Mouse (Mus musculus) brown adipose tissue, adult 24 weeks (tissue): ENCODE measurements around the gene Slc38a9. TPM values are rescaled to one million over a fixed set of nuclear protein-coding genes. Genes with fewer than 3 reads are reported as not detected.
"Not testable (repeated sequence)": the region's sequence is repeated elsewhere in the genome, so short reads cannot be mapped to it uniquely, and the experiment has no call there.

Experiments
- H3K27ac ChIP-seq: fragments of 200-500 bp; replicated peaks from 2 replicates; pipeline ENCODE4 v1.5.1; 2012; ENCODE audit warnings: low read depth, mild to moderate bottlenecking, low read length
- H3K4me1 ChIP-seq: fragments of 200-500 bp; 2 replicates; pipeline ENCODE4 v1.6.1; 2012; ENCODE audit warnings: low read length, mixed read lengths; ENCODE audit not compliant: control insufficient read depth, insufficient read depth, insufficient read length
- H3K4me3 ChIP-seq: fragments of 200-500 bp; 2 replicates; pipeline ENCODE4 v1.5.1; 2012; ENCODE audit warnings: low read depth, mild to moderate bottlenecking, low read length, moderate library complexity; ENCODE audit not compliant: insufficient read depth
- polyA plus RNA-seq: library from polyadenylated mRNA; stranded (reverse); fragments of >200 nt; gene quantifications from 2 replicates; pipeline ENCODE4 v1.2.4, GENCODE M21; 2012; ENCODE audit not compliant: missing spikeins, insufficient read depth, insufficient read length

The Slc38a9 gene
- polyA plus RNA-seq, 1 experiment, result 6.3 TPM

DNA sequence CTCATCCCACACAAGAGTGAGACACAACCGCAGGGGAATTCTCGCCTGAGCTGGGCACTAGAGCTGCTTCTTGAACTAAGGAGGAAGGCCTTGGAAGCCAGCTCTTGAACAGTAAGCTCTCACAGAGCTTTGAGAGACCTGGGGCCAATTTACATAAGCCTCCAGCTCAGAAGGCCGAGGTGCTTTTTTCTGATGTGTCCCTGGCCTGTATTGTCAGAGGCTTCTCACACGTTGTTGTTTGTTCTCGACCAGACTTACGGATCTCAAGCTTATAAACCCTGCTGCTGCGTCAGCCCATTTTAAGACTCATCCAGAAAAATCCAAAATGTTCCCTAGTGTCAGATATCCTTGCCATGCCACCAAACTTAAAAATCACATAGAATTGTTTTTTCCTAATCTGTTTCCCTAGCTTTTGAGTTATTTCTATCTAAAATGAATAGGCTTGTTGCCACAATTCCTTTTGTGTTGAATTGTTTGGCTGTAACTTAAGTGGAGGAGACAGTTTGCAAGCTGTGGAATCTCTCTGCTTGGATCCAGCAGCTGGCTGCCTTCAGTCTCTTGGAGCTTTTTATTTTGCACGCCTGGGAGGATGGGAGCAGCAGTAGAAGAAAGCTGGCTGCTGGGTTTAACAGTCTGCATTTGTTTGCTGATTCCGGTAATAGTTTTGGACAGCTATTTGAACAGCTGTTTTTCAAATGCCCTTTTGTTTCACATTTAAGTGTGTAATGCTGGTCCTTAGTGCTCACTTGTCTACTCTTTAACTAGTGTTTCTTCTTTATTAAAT is 61.6 kb downstream of the Slc38a9 start:
- peak overlapping the region; percentile 47; the same call in 1 of the 2 replicates for H3K27ac ChIP-seq
- H3K4me1 ChIP-seq, result peaks cover 7% of the 10 kb centered on the region
- no peak overlapping the region for H3K4me3 ChIP-seq

DNA sequence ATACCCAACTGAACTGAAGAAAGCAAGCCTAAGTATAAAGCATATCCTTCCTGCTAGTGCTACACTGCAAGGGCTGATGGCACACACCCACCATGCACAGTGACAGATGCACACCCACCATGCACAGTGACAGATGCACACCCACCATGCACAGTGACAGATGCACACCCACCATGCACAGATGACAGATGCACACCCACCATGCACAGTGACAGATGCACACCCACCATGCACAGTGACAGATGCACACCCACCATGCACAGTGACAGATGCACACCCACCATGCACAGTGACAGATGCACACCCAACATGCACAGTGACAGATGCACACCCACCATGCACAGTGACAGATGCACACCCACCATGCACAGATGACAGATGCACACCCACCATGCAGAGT is 63.7 kb downstream of the Slc38a9 start:
- H3K27ac ChIP-seq, H3K4me1 ChIP-seq, H3K4me3 ChIP-seq: not testable (repeated sequence)

DNA sequence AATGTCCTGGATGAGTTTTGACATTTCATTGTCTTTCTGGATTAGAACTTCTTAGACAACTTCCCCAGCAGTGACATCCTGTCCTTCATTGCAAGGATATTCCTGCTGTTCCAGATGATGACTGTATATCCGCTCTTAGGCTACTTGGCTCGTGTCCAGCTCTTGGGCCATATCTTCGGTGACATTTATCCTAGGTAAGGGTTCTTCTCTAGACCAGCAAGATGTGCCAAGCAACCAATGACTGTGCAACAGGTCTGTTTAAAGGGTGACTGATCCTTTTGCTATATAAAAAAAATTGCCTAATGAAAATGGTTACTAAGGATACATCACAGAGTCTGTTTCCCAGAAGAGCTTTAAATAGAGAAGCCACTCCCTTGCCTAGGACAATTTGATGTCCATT is 65.5 kb downstream of the Slc38a9 start:
- Histone ChIP-seq H3K4me3 (no peak overlapping the region), H3K27ac (no peak overlapping the region), H3K4me1 (peaks cover 7% of the 10 kb centered on the region)

DNA sequence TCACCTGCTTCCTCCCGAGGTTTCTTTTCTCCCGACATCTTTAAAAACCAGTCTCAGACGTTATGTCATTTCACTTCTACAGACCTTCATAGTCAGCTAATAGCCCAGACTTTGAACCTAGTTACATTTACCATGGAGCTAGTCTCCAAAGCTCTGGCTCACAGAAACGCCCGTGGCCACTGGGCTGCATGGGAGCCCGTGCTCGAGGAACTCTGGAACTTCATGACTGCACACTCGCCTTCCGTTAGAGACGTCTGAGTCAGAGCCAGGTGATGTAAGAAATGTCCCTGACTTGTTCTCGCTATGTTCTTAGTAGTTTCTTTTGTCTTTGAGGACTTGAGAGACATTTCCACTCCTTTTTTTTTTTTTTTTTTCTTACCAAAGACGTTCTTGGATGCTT is 72.8 kb downstream of the Slc38a9 start:
- no peak overlapping the region for H3K27ac ChIP-seq
- peaks cover 2% of the 10 kb centered on the region for H3K4me1 ChIP-seq
- no peak overlapping the region for H3K4me3 ChIP-seq

DNA sequence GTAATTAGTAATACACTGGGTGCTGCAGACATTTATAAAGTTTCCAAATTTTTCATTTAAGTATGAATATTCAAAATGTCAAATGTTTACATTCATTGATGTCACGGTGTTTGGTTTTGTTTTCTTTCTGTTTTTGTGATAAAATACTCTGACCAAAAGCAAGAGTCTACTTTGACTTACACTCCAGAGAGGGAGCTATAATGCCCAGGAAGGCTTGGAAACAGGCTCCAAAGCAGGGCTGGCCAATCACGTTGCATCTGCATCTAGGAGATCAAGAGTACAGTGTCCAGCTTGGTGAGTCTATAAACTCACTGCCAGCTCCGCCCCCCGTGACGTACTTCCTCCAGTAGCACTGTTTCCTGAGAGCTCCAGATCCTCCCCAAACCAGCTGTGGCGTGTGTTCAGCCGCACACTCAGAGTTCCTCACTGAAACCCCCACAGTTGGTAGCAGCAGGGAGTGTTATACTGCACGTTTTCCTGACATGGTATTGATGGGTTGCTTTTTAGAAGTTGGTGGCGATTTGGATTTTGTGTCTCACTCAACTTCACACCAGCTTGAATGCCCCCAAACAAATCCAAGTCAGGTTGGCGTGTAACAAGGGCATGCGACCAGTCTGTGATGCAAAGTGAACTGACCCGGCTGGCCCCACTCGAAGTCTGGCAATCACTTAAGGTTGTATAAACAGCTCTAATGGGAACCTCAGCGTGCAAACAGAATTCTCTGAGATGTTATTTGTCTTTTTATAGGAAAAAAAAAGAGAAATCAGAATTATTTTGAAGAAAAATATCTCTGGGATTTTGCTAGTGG is 74.6 kb downstream of the Slc38a9 start:
- no peak overlapping the region for H3K27ac ChIP-seq
- H3K4me1 ChIP-seq, result peaks cover 2% of the 10 kb centered on the region
- H3K4me3 ChIP-seq, result no peak overlapping the region

DNA sequence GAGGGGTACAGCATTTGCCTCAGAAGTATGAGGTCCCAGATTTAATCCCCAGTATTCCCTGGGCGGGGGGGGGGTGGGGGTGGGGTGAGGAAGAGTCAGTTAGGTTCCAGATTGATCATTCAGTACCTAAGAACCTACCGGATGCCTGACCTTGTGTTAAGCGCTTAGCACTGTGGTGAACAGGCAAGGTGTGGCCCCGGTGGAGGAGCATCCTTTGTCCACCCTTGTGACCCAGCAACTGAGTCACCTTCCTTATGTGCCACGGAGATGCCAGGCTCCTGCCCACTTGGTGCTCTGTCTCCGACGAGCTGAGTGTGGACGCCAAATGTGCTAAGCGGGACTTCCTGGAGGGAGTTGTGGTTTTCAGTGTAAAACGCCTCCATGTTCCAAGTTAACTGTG is 75.9 kb downstream of the Slc38a9 start:
- Histone ChIP-seq H3K27ac (no peak overlapping the region), H3K4me3 (no peak overlapping the region), H3K4me1 (peaks cover 5% of the 10 kb centered on the region)

DNA sequence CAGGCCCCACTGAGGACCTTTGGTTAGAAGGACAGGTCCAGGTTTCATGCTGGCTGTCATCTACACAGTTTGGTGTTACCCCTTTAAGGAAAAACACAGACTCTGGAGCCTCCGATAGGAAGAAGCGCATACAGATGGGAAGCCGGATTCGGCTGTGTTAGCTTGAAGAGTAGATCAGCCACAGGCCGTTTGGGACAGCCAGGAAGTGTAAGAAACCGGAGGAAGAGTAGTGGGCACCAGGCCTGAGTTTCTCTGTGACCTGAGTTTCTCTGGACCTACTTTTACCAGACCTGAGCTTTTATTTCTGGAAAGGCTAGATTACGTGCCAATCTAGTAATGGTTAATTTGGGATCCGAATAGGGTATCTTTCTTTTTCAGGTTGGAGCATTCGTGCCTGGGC is 76.6 kb downstream of the Slc38a9 start:
- Histone ChIP-seq H3K4me3 (no peak overlapping the region), H3K4me1 (peaks cover 6% of the 10 kb centered on the region), H3K27ac (no peak overlapping the region)

DNA sequence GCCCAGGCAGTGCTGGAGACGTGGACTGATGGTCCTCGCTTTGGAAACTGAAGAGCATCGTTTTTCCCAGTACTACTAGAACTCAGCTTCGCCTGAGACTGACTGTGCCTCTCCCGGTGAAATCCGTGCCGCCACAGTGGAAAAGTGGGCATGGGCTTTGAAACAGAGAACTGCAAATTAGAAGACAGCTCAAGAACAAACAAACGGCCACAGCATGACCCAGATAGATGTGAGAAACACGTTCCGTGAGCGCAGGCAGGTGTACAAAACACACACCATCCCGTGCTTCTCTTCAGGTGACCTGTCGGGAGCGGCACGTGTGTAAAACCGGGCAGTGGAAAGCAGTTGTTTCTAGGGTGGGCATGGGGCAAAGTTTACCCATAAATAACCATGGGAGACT is 77.5 kb downstream of the Slc38a9 start:
- H3K4me1 ChIP-seq, result peaks cover 9% of the 10 kb centered on the region
- no peak overlapping the region for H3K27ac ChIP-seq
- no peak overlapping the region for H3K4me3 ChIP-seq

DNA sequence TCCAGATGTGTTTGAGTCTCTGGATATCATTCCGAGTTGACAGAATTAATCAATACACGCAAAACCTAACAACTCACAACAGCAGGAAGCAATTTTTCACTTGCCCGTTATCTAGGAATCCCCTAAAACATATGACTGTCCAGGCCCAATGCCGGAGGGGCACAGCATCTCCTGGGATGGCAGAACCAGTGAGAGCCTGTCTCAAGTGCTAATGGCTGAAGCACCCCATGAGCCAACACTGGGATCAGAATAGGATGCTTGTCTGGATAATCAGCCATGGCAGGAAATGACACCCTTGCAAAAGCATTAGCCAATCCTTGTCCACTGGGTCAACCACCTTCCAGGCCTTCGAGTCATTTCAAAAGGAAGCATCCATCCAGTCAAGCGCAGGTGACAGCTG is 79.5 kb downstream of the Slc38a9 start:
- peaks cover 11% of the 10 kb centered on the region for H3K4me1 ChIP-seq

DNA sequence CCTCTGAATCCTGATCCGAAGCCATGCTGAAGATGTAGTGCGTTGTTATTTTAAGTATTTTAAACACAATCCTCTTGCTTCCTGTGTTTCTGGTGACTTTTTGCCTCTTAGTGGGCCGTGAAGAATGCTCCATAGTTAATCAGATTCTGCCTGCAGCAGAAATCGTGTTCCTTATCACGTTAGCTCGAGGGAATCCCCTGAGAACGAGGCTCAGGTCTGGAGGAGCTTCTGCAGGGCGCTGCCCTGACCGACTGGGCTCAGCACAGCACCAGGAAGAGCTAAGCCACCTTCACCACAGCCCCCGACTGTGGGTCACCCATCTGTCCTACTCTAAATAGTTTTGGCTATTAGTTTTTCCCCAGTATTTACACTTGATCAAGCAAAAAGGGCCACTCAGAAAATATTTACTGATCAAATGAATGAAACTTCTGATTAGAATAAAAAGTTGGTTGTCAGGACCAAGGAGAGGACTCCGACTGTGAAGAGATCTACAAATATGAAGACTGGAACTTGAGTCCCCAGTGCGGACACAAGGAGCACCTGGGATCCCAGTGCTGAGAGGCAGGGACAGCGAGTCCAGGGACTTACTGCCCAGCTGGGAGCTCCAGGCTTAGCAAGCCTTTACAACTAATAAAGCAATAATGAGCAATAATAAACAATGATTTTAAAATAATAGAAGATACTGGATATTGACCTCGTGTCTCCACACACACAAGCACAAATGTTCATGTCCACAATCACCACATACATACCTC is 81.7 kb downstream of the Slc38a9 start:
- H3K27ac ChIP-seq, result peak overlapping the region; percentile 68
- no peak overlapping the region for H3K4me3 ChIP-seq
- peaks cover 12% of the 10 kb centered on the region for H3K4me1 ChIP-seq

More for the DNA sequence above, 79.5 kb downstream of the Slc38a9 start:
- Histone ChIP-seq H3K4me3 (no peak overlapping the region), H3K27ac (no peak overlapping the region)

DNA sequence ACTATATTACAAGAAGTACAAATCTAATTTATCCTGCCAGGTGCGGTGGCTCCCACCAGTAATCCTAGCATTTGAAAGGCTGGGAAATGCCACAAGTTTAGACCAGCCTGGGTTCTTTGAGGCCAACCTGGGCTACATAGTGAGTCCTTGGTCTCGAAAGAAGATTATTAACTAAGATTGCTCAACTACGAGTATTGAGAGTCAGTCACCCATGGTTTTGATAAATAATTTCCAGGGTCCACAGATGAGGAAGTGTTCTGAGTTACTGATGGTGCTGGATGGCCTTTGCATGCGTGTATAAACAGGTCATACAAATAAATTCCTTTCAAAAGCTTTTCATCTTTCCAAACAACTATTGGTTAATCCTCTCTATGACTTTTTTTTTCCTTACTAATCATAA is 83.1 kb downstream of the Slc38a9 start:
- Histone ChIP-seq H3K4me1 (peaks cover 13% of the 10 kb centered on the region), H3K27ac (peak overlapping the region; percentile 51; the same call in 1 of the 2 replicates), H3K4me3 (no peak overlapping the region)

DNA sequence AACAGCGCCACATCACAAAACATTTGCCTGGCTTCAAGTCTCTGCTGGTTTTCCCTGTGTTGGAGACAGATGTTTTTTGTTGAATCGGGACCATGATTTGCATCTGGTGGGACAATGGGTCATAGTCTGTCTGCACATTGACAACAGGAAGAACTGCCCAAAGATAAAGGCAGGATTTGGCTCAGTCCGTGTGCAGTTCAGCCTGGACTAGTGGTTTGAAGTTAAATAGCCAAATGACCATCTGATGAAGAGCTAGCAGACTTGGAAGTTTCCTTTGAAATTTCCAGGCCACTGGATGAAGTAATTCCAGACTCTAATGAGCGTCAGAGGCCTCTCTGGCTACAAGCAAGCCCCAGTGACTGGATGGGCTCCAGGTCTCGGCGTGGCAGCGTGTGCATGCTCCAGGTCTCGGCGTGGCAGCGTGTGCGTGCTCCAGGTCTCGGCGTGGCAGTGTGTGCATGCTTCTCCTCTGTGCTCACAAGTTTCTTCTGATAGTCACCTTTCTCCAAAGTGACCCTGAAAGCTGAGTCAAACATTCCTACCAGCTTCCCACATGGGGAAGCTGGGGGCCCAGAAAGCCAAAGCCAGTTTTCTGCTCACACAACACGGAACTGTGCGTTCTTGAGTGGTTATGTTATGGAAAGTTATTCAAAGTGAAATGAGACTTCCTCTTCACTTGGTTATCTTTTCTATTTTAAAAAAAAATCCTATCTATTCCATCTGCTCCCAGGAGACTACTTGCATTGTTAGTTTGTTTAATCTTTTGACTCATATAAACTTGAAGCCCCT is 83.7 kb downstream of the Slc38a9 start:
- H3K4me3 ChIP-seq, result no peak overlapping the region
- H3K4me1 ChIP-seq, result peaks cover 15% of the 10 kb centered on the region
- peak overlapping the region; percentile 33 for H3K27ac ChIP-seq

DNA sequence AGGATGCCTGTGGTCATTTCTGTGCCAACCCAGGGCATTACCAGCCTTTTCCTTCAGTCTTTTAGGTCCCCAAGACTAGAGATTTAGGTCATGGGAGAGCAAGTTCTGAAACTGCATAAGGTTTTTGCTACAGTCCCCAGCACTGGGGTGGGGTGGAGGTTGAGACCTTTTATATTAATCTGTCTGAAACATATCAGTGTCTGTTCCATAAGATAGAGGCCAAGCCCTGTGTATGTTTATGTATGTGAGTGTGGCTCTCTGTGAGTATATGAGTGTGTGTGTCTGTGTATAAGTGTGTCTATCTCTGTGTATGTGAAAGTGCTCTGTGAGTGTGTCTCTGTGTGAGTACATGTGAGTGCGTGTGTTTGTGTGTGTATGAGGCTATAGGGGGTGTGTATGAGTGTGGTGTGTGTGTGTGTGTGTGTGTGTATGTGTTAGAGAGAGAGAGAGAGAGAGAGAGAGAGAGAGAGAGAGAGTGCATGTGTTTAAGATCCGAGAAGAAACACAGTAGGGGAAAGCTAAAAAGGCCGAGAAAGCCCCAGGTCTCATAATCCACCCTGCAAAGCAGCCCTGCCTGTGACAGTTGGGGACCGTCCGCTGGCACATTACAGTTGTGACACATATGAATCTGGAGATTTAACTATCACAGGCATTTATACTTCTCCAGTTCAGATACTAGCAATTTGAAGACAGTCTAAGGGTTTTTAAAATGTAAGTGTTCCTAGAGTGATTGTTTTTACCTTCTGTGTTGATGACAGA is 85.6 kb downstream of the Slc38a9 start:
- Histone ChIP-seq H3K27ac (no peak overlapping the region), H3K4me1 (peaks cover 26% of the 10 kb centered on the region), H3K4me3 (no peak overlapping the region)

DNA sequence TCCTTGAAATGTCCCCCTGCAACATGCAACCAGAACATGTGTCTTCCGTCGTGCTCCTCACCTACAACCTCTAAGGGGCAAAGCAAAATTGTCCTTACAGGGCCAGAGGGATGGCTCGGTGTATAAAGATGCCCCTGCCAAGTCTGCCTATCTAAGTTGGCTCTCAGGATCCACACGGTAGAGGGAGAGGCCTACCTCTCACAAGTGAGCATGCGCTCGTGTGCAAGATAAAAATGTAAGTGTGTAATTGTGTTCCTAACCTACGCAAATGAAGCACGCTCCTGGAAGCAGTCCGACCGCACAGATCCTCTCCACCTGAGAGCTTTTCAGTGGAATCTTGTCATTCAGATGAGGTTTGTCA is 86.1 kb downstream of the Slc38a9 start:
- Histone ChIP-seq H3K27ac (no peak overlapping the region), H3K4me3 (no peak overlapping the region), H3K4me1 (peaks cover 27% of the 10 kb centered on the region)
